Mouse (Mus musculus) MEL (cell line): ENCODE results near the gene Haao. TPM values are rescaled to one million over a fixed set of nuclear protein-coding genes. Genes with fewer than 3 reads are reported as not detected.
A peak's percentile ranks its signal among the peaks of the same experiment; 100 is the strongest.

Source experiments
- DNase-seq: peaks from one replicate; pipeline ENCODE4 v3.0.0; 2011; ENCODE audit warnings: low read depth, low spot score
- H3K27ac ChIP-seq: 2 replicates; pipeline ENCODE4 v1.5.1; 2012; ENCODE audit warnings: low read depth, mild to moderate bottlenecking, control low read depth, low read length, moderate library complexity; ENCODE audit not compliant: control insufficient read depth
- H3K27me3 ChIP-seq, 2 experiments: fragments of 150-350 bp in 1 of 2; sonication (generic) in 1 of 2; 2 replicates each; pipeline ENCODE4 v1.6.1; 2012; ENCODE audit warnings: low read length in 2 of 2, mild to moderate bottlenecking in 2 of 2, improper control_type of control experiment in 1 of 2, moderate library complexity in 1 of 2; ENCODE audit not compliant: insufficient read depth in 2 of 2, control insufficient read depth in 1 of 2
- H3K36me3 ChIP-seq, 2 experiments: 2 replicates each; pipeline ENCODE4 v1.6.1; 2012 to 2014; ENCODE audit warnings: low read length in 2 of 2, improper control_type of control experiment in 1 of 2, inconsistent platforms in 1 of 2, mild to moderate bottlenecking in 1 of 2; ENCODE audit not compliant: insufficient read depth in 2 of 2, control insufficient read depth in 1 of 2
- H3K4me1 ChIP-seq, 2 experiments: fragments of 150-350 bp in 1 of 2; sonication (generic) in 1 of 2; 2 replicates each; pipeline ENCODE4 v1.6.1; 2012; ENCODE audit warnings: low read length in 2 of 2, improper control_type of control experiment in 1 of 2, mild to moderate bottlenecking in 1 of 2; ENCODE audit not compliant: insufficient read depth in 2 of 2, control insufficient read depth in 1 of 2
- H3K4me3 ChIP-seq, 2 experiments: fragments of 150-350 bp in 1 of 2; sonication (generic) in 1 of 2; 2 replicates each; pipeline ENCODE4 v1.5.1; 2012; ENCODE audit warnings: low read depth in 2 of 2, low read length in 2 of 2, mild to moderate bottlenecking in 2 of 2, moderate library complexity in 2 of 2, control low read depth in 1 of 2, improper control_type of control experiment in 1 of 2; ENCODE audit not compliant: control insufficient read depth in 1 of 2, insufficient read depth in 1 of 2
- H3K79me2 ChIP-seq: 2 replicates; pipeline ENCODE4 v1.6.1; 2012; ENCODE audit warnings: mild to moderate bottlenecking, low read length, moderate library complexity; ENCODE audit not compliant: control insufficient read depth, poor library complexity, insufficient read depth
- H3K9ac ChIP-seq: 2 replicates; pipeline ENCODE4 v1.6.1; 2012; ENCODE audit warnings: low read depth, mild to moderate bottlenecking, control low read depth, low read length, moderate library complexity; ENCODE audit not compliant: control insufficient read depth, poor library complexity, severe bottlenecking
- H3K9me3 ChIP-seq: fragments of 150-350 bp; sonication (generic); replicated peaks from 2 replicates; pipeline ENCODE4 v1.6.1; 2012; ENCODE audit warnings: mild to moderate bottlenecking, low read length, improper control_type of control experiment, moderate library complexity; ENCODE audit not compliant: insufficient read depth
- BHLHE40 ChIP-seq: IDR thresholded peaks from 2 replicates; pipeline ENCODE4 v1.6.1; 2012; ENCODE audit warnings: low read depth, mild to moderate bottlenecking, inconsistent platforms, low read length, improper control_type of control experiment, borderline replicate concordance
- CHD1 ChIP-seq: IDR thresholded peaks from 2 replicates; pipeline ENCODE4 v1.6.1; 2012; ENCODE audit warnings: low read depth, mild to moderate bottlenecking, inconsistent platforms, low read length, improper control_type of control experiment
- CHD2 ChIP-seq: IDR thresholded peaks from 2 replicates; pipeline ENCODE4 v1.6.1; 2011; ENCODE audit warnings: low read length, improper control_type of control experiment
- CTCF ChIP-seq, 3 experiments: IDR thresholded peaks in 2 of 3; conservative IDR thresholded peaks in 1 of 3; 2 replicates each; pipeline ENCODE4 v1.5.1; 2011 to 2012; ENCODE audit warnings: low read length in 3 of 3, low read depth in 2 of 3, mild to moderate bottlenecking in 2 of 3, improper control_type of control experiment in 1 of 3, inconsistent platforms in 1 of 3, mixed read lengths in 1 of 3, moderate library complexity in 1 of 3; ENCODE audit not compliant: control insufficient read depth in 1 of 3, insufficient read depth in 1 of 3, poor library complexity in 1 of 3, severe bottlenecking in 1 of 3
- E2F4 ChIP-seq: IDR thresholded peaks from 2 replicates; pipeline ENCODE4 v1.6.1; 2011; ENCODE audit warnings: low read depth, low read length, improper control_type of control experiment, borderline replicate concordance
- ELF1 ChIP-seq: IDR thresholded peaks from 2 replicates; pipeline ENCODE4 v1.6.1; 2014; ENCODE audit warnings: low read depth, mild to moderate bottlenecking, inconsistent platforms, low read length, improper control_type of control experiment, moderate library complexity
- EP300 ChIP-seq, 2 experiments: IDR thresholded peaks; 2 replicates each; pipeline ENCODE4 v1.6.1; 2011; ENCODE audit warnings: improper control_type of control experiment in 2 of 2, low read length in 2 of 2, low read depth in 1 of 2, mild to moderate bottlenecking in 1 of 2
- GATA1 ChIP-seq: IDR thresholded peaks from 2 replicates; pipeline ENCODE4 v1.6.1; 2011; ENCODE audit warnings: low read depth, low read length, improper control_type of control experiment
- HCFC1 ChIP-seq: IDR thresholded peaks from 2 replicates; pipeline ENCODE4 v1.6.1; 2012; ENCODE audit warnings: low read depth, mild to moderate bottlenecking, inconsistent platforms, low read length, improper control_type of control experiment, moderate library complexity
- JUND ChIP-seq: IDR thresholded peaks from 2 replicates; pipeline ENCODE4 v1.6.1; 2011; ENCODE audit warnings: low read depth, mild to moderate bottlenecking, improper control_type of control experiment, low read length
- KAT2A ChIP-seq: conservative IDR thresholded peaks from 2 replicates; pipeline ENCODE4 v1.6.1; 2012; ENCODE audit warnings: low read depth, low read length, improper control_type of control experiment, inconsistent platforms
- MAFK ChIP-seq: IDR thresholded peaks from 2 replicates; pipeline ENCODE4 v1.6.1; 2011; ENCODE audit warnings: low read depth, mild to moderate bottlenecking, low read length, improper control_type of control experiment, borderline replicate concordance
- MAX ChIP-seq: IDR thresholded peaks from 2 replicates; pipeline ENCODE4 v1.6.1; 2011; ENCODE audit warnings: low read length, improper control_type of control experiment
- MEF2A ChIP-seq: IDR thresholded peaks from 2 replicates; pipeline ENCODE4 v1.6.1; 2014; ENCODE audit warnings: low read depth, mild to moderate bottlenecking, inconsistent platforms, low read length, improper control_type of control experiment; ENCODE audit not compliant: poor library complexity, insufficient replicate concordance, severe bottlenecking; ENCODE audit errors: extremely low read depth
- MXI1 ChIP-seq: IDR thresholded peaks from 2 replicates; pipeline ENCODE4 v1.6.1; 2011; ENCODE audit warnings: mild to moderate bottlenecking, low read depth, low read length, improper control_type of control experiment
- MYB ChIP-seq: IDR thresholded peaks from 2 replicates; pipeline ENCODE4 v1.6.1; 2011; ENCODE audit warnings: mild to moderate bottlenecking, low read depth, low read length, improper control_type of control experiment
- MYC ChIP-seq: IDR thresholded peaks from 2 replicates; pipeline ENCODE4 v1.6.1; 2011; ENCODE audit warnings: low read depth, mild to moderate bottlenecking, low read length, improper control_type of control experiment, moderate library complexity
- NELFE ChIP-seq: IDR thresholded peaks from 2 replicates; pipeline ENCODE4 v1.6.1; 2011; ENCODE audit warnings: low read depth, low read length, improper control_type of control experiment
- POLR2A ChIP-seq, 2 experiments: IDR thresholded peaks; 2 replicates each; pipeline ENCODE4 v1.6.1; 2011 to 2012; ENCODE audit warnings: low read length in 2 of 2, mild to moderate bottlenecking in 2 of 2, control low read depth in 1 of 2, improper control_type of control experiment in 1 of 2, low read depth in 1 of 2, moderate library complexity in 1 of 2; ENCODE audit not compliant: control insufficient read depth in 1 of 2, insufficient read depth in 1 of 2, poor library complexity in 1 of 2
- POLR2AphosphoS5 ChIP-seq: IDR thresholded peaks from 2 replicates; pipeline ENCODE4 v1.6.1; 2012; ENCODE audit warnings: low read depth, borderline replicate concordance, mild to moderate bottlenecking, inconsistent platforms, low read length, moderate library complexity, mixed read lengths
- RAD21 ChIP-seq: IDR thresholded peaks from 2 replicates; pipeline ENCODE4 v1.6.1; 2011; ENCODE audit warnings: mild to moderate bottlenecking, low read depth, low read length, improper control_type of control experiment
- SIN3A ChIP-seq: IDR thresholded peaks from 2 replicates; pipeline ENCODE4 v1.6.1; 2012; ENCODE audit warnings: low read length, improper control_type of control experiment, inconsistent platforms
- SMC3 ChIP-seq: IDR thresholded peaks from 2 replicates; pipeline ENCODE4 v1.6.1; 2011; ENCODE audit warnings: low read depth, low read length, improper control_type of control experiment
- TAL1 ChIP-seq: IDR thresholded peaks from 2 replicates; pipeline ENCODE4 v1.6.1; 2012; ENCODE audit warnings: mild to moderate bottlenecking, inconsistent platforms, low read length, moderate library complexity, mixed read lengths
- TBP ChIP-seq: IDR thresholded peaks from 2 replicates; pipeline ENCODE4 v1.8.0; 2011; ENCODE audit warnings: low read depth, low read length, improper control_type of control experiment
- TCF12 ChIP-seq: IDR thresholded peaks from 2 replicates; pipeline ENCODE4 v1.6.1; 2014; ENCODE audit warnings: low read depth, mild to moderate bottlenecking, inconsistent platforms, low read length, improper control_type of control experiment, moderate library complexity
- USF1 ChIP-seq: IDR thresholded peaks from 2 replicates; pipeline ENCODE4 v1.6.1; 2014; ENCODE audit warnings: low read depth, mild to moderate bottlenecking, inconsistent platforms, low read length, improper control_type of control experiment, moderate library complexity
- ZMIZ1 ChIP-seq: IDR thresholded peaks from 2 replicates; pipeline ENCODE4 v1.6.1; 2012; ENCODE audit warnings: low read depth, mild to moderate bottlenecking, inconsistent platforms, low read length, improper control_type of control experiment, moderate library complexity
- ZNF384 ChIP-seq: IDR thresholded peaks from 2 replicates; pipeline ENCODE4 v1.6.1; 2012; ENCODE audit warnings: low read depth, mild to moderate bottlenecking, inconsistent platforms, low read length, improper control_type of control experiment
- polyA plus RNA-seq, 2 experiments: library from polyadenylated mRNA; stranded (reverse) in 1 of 2; unstranded in 1 of 2; fragments of >175 nt in 1 of 2; fragments of >200 nt in 1 of 2; gene quantifications; 2 replicates each; pipeline versions ENCODE4 v1.2.1 to v1.2.4; 2012; ENCODE audit warnings: low replicate concordance in 2 of 2, low read depth in 1 of 2; ENCODE audit not compliant: insufficient read length in 2 of 2, insufficient read depth in 1 of 2, missing spikeins in 1 of 2
- total RNA-seq: library from RNA; depleted of rRNA; stranded (reverse); fragments of 300-350 nt; gene quantifications from 2 replicates; pipeline ENCODE4 v1.2.3, GENCODE M21; 2012

Gene Haao
- total and polyA plus RNA-seq, 3 experiments: 1.5 to 2.8 TPM; not detected in 1

DNA sequence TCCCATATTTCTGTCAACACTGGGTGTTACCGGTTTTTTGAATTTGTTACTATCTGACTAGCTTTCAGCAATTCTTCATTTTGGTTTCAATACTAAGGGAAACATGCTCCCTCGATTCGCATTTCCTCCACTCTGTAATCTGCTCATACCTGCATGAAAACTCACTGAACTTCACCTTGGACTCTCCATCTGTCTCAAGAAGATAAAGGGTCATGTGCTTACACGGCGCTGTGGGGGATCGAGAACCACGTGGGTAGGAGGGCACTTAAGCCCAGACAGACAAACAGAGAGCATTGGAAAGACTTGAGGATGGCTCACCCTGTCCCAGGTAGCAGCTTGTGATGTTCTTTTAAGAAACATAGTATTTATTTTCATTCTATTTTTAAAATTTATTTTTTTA, 10.7 kb upstream of the Haao start (continued):
- TF ChIP-seq TAL1 (peak; percentile 97), E2F4 (no peak)

DNA sequence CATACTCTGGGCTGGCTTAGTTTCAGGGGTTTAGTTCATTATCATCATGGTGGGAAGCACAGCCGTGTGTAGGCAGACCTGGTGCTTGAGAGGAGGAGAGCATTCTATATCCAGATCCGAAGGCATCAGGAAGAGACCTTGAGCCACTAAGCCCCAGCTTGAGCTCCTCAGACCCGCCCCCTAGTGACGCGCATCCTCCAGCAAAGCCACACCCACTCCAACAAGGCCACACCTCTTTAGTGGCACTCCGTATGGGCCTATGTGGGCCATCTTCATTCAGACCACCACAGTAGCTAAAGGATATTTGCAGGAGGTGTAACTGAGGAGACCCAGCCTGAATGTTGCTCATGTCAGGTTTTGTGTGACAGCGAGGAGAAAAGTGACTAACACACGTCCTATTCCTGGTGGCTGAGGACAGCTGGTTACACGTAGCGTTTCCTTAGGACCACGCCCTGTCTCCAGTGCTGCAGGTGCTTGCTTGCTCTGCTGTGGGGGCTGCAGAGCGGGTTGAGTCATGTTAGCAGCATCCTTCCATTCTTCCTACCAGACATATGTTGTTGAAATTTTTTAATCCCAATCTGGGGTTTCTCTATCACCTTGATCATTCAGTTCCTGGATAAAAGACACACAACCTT, 6.6 kb upstream of the Haao start:
- Histone ChIP-seq H3K4me1 (peaks cover 11 to 16% of the 10 kb centered on the region in 2 experiments), H3K27me3 (no peaks in the 10 kb centered on the region), H3K27ac (no peak overlapping the region), H3K36me3 (peaks cover 0 to 14% of the 10 kb centered on the region in 2 experiments; a peak in 2 of 4 replicates), H3K9me3 (no peaks in the 10 kb centered on the region), H3K4me3 (no peak overlapping the region; a peak in 1 of 4 replicates), H3K9ac (no peak overlapping the region), H3K79me2 (no peaks in the 10 kb centered on the region)
- TF ChIP-seq KAT2A: no peak
- no peak for TF ChIP-seq POLR2A (IDR thresholded peaks at IDR 0.05; ENCODE audit: control insufficient read depth in 1 of 2, insufficient read depth in 1 of 2, low read depth in 1 of 2, low read length in 2 of 2, poor library complexity in 1 of 2)
- TF ChIP-seq TBP: no peak
- no peak for TF ChIP-seq ZMIZ1
- no peak for TF ChIP-seq ELF1
- TF ChIP-seq POLR2AphosphoS5: no peak
- TF ChIP-seq RAD21: no peak
- no peak for TF ChIP-seq MYC
- no peak for TF ChIP-seq JUND
- no peak for TF ChIP-seq SMC3
- TF ChIP-seq MAX: no peak
- TF ChIP-seq EP300 (IDR thresholded peaks at IDR 0.05; ENCODE audit: low read depth in 1 of 2, low read length in 2 of 2): no peak
- peak; percentile 72 for DNase-seq

DNA sequence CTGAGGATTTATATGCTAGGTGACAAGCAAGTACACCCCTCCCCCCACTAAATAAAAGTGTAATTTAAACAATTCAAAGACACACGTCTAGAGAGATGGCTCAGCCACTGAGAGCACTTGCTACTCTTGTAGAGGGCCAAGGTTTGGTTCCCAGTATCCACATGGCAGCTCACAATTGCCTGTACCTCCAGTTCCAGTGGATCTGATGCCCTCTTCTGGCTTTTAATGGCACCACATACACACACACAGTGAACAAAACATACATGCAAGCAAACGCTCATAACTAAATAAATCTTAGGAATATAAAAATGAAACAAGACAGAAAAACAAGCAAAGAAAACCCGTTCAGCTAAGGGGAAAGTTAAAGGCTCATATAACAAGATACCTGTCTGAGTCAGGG, 6.1 kb upstream of the Haao start:
- Histone ChIP-seq H3K9ac (no peak overlapping the region), H3K4me3 (no peak overlapping the region), H3K79me2 (no peaks in the 10 kb centered on the region), H3K36me3 (peaks cover 0 to 11% of the 10 kb centered on the region in 2 experiments; a peak in 2 of 4 replicates), H3K27me3 (no peaks in the 10 kb centered on the region), H3K27ac (no peak overlapping the region), H3K9me3 (no peaks in the 10 kb centered on the region), H3K4me1 (peaks cover 6 to 16% of the 10 kb centered on the region in 2 experiments)
- peak; percentile 50 for DNase-seq
- TF ChIP-seq RAD21 (peak; percentile 35), TBP (no peak), MYC (no peak), MEF2A (no peak), SIN3A (no peak), POLR2A (IDR thresholded peaks at IDR 0.05; ENCODE audit: control insufficient read depth in 1 of 2, insufficient read depth in 1 of 2, low read depth in 1 of 2, low read length in 2 of 2, poor library complexity in 1 of 2) (no peak), JUND (no peak), CTCF (IDR thresholded peaks at IDR 0.05 in 2 of 3, conservative IDR thresholded peaks at IDR 0.05 in 1 of 3; ENCODE audit: control insufficient read depth in 1 of 3, insufficient read depth in 1 of 3, low read depth in 2 of 3, low read length in 3 of 3, poor library complexity in 1 of 3, severe bottlenecking in 1 of 3) (peak in 2 of 3 experiments; percentile 5 to 27; a peak in 2 of 6 replicates), MXI1 (no peak), NELFE (no peak), GATA1 (no peak), MYB (no peak), MAX (no peak), CHD2 (no peak), CHD1 (no peak), EP300 (IDR thresholded peaks at IDR 0.05; ENCODE audit: low read depth in 1 of 2, low read length in 2 of 2) (no peak), ZNF384 (no peak), TCF12 (no peak), HCFC1 (no peak), BHLHE40 (no peak), MAFK (no peak), USF1 (no peak)
